Mouse (Mus musculus): ENCODE measurements around the gene Rab10. TPM values are rescaled to one million over a fixed set of nuclear protein-coding genes. Genes with fewer than 3 reads are reported as not detected.

The Rab10 gene
- polyA plus RNA-seq, 2 experiments = 28.7 to 42.1 TPM

GRCm38 (mm10) chr12:3350136-3350535 lies 40.4 kb upstream of the Rab10 start:
- ATAC-seq (ENCODE audit: insufficient read depth) = no peak

GRCm38 (mm10) chr12:3349387-3349786 lies 39.6 kb upstream of the Rab10 start:
- ATAC-seq (ENCODE audit: insufficient read depth) = no peak
- Histone ChIP-seq H3K4me2 (ENCODE audit: low read depth) (no peak overlapping the region), H3K4me3 (ENCODE audit: insufficient read depth in 1 of 2, low read depth in 2 of 2, low read length in 2 of 2) (no peak overlapping the region), H3K27ac (no peak overlapping the region), H3K9ac (replicated peaks) (no peak overlapping the region), H3K27me3 (ENCODE audit: control insufficient read depth, insufficient read depth, low read length) (no peaks in the 10 kb centered on the region), H3K9me3 (ENCODE audit: control insufficient read depth, low read length) (no peaks in the 10 kb centered on the region), H3K36me3 (replicated peaks; ENCODE audit: control insufficient read depth, insufficient read depth, low read depth) (no peaks in the 10 kb centered on the region), H3K4me1 (replicated peaks; ENCODE audit: control insufficient read depth in 2 of 2, insufficient read depth in 2 of 2, low read length in 1 of 2) (no peaks in the 10 kb centered on the region)
- TF ChIP-seq CTCF (IDR thresholded peaks at IDR 0.05; ENCODE audit: low read depth) (no peak), EP300 (IDR thresholded peaks at IDR 0.05; ENCODE audit: low read depth) (no peak)
- WGBS (ENCODE audit: insufficient replicate concordance) = 53% methylated on average over 2 of the region's 3 CpGs
- DNase-seq (ENCODE audit: low read depth in 3 of 3, low spot score in 3 of 3) = no peak

More at GRCm38 (mm10) chr12:3350136-3350535, 40.4 kb upstream of the Rab10 start:
- H3K4me3 ChIP-seq (ENCODE audit: insufficient read depth in 1 of 2, low read depth in 2 of 2, low read length in 2 of 2) = no peak overlapping the region
- H3K27me3 ChIP-seq (ENCODE audit: control insufficient read depth, insufficient read depth, low read length) = no peaks in the 10 kb centered on the region
- no peak overlapping the region for H3K4me2 ChIP-seq (ENCODE audit: low read depth)
- H3K4me1 ChIP-seq (replicated peaks; ENCODE audit: control insufficient read depth in 2 of 2, insufficient read depth in 2 of 2, low read length in 1 of 2) = no peaks in the 10 kb centered on the region
- 50% methylated on average over 5 of the region's 5 CpGs for WGBS (ENCODE audit: insufficient replicate concordance)
- no peak overlapping the region for H3K27ac ChIP-seq
- H3K9me3 ChIP-seq (ENCODE audit: control insufficient read depth, low read length) = no peaks in the 10 kb centered on the region
- H3K36me3 ChIP-seq (replicated peaks; ENCODE audit: control insufficient read depth, insufficient read depth, low read depth) = no peaks in the 10 kb centered on the region
- no peak for TF ChIP-seq EP300 (IDR thresholded peaks at IDR 0.05; ENCODE audit: low read depth)
- no peak overlapping the region for H3K9ac ChIP-seq (replicated peaks)
- DNase-seq (ENCODE audit: low read depth in 3 of 3, low spot score in 3 of 3) = no peak

- Histone ChIP-seq H3K4me3 (ENCODE audit: insufficient read depth in 1 of 2, low read depth in 2 of 2, low read length in 2 of 2) (no peak overlapping the region), H3K4me2 (ENCODE audit: low read depth) (no peak overlapping the region), H3K4me1 (replicated peaks; ENCODE audit: control insufficient read depth in 2 of 2, insufficient read depth in 2 of 2, low read length in 1 of 2) (no peaks in the 10 kb centered on the region), H3K9me3 (ENCODE audit: control insufficient read depth, low read length) (no peaks in the 10 kb centered on the region), H3K27me3 (ENCODE audit: control insufficient read depth, insufficient read depth, low read length) (no peaks in the 10 kb centered on the region), H3K27ac (no peak overlapping the region), H3K36me3 (replicated peaks; ENCODE audit: control insufficient read depth, insufficient read depth, low read depth) (no peaks in the 10 kb centered on the region), H3K9ac (replicated peaks) (no peak overlapping the region)
- DNase-seq (ENCODE audit: low read depth in 3 of 3, low spot score in 3 of 3) = no peak
- TF ChIP-seq CTCF (IDR thresholded peaks at IDR 0.05; ENCODE audit: low read depth) (no peak), EP300 (IDR thresholded peaks at IDR 0.05; ENCODE audit: low read depth) (no peak)
- no peak for ATAC-seq (ENCODE audit: insufficient read depth)
Measured at GRCm38 (mm10) chr12:3347682-3348081, 37.9 kb upstream of the Rab10 start.

- Histone ChIP-seq H3K27me3 (ENCODE audit: control insufficient read depth, insufficient read depth, low read length) (no peaks in the 10 kb centered on the region), H3K36me3 (replicated peaks; ENCODE audit: control insufficient read depth, insufficient read depth, low read depth) (no peaks in the 10 kb centered on the region), H3K4me1 (replicated peaks; ENCODE audit: control insufficient read depth in 2 of 2, insufficient read depth in 2 of 2, low read length in 1 of 2) (no peaks in the 10 kb centered on the region), H3K27ac (no peak overlapping the region), H3K4me3 (ENCODE audit: insufficient read depth in 1 of 2, low read depth in 2 of 2, low read length in 2 of 2) (no peak overlapping the region), H3K4me2 (ENCODE audit: low read depth) (no peak overlapping the region), H3K9ac (replicated peaks) (no peak overlapping the region), H3K9me3 (ENCODE audit: control insufficient read depth, low read length) (no peaks in the 10 kb centered on the region)
- ATAC-seq (ENCODE audit: insufficient read depth) = no peak
- TF ChIP-seq CTCF (IDR thresholded peaks at IDR 0.05; ENCODE audit: low read depth) = no peak
- WGBS (ENCODE audit: insufficient replicate concordance) = 70% methylated on average over 5 of the region's 5 CpGs
- DNase-seq (ENCODE audit: low read depth in 3 of 3, low spot score in 3 of 3) = no peak
Measured at GRCm38 (mm10) chr12:3345038-3345437, 35.3 kb upstream of the Rab10 start.

GRCm38 (mm10) chr12:3344155-3344554 lies 34.4 kb upstream of the Rab10 start:
- no peak overlapping the region for H3K9ac ChIP-seq (replicated peaks)
- no peak for DNase-seq (ENCODE audit: low read depth in 3 of 3, low spot score in 3 of 3)
- whole genome bisulfite sequencing (ENCODE audit: insufficient replicate concordance) = 59% methylated on average over 2 of the region's 2 CpGs

More at GRCm38 (mm10) chr12:3344155-3344554, 34.4 kb upstream of the Rab10 start:
- H3K4me1 ChIP-seq (replicated peaks; ENCODE audit: control insufficient read depth in 2 of 2, insufficient read depth in 2 of 2, low read length in 1 of 2) = no peaks in the 10 kb centered on the region
- no peaks in the 10 kb centered on the region for H3K27me3 ChIP-seq (ENCODE audit: control insufficient read depth, insufficient read depth, low read length)
- H3K4me3 ChIP-seq (ENCODE audit: insufficient read depth in 1 of 2, low read depth in 2 of 2, low read length in 2 of 2) = no peak overlapping the region
- no peaks in the 10 kb centered on the region for H3K9me3 ChIP-seq (ENCODE audit: control insufficient read depth, low read length)
- H3K36me3 ChIP-seq (replicated peaks; ENCODE audit: control insufficient read depth, insufficient read depth, low read depth) = no peaks in the 10 kb centered on the region
- no peak overlapping the region for H3K4me2 ChIP-seq (ENCODE audit: low read depth)
- TF ChIP-seq CTCF (IDR thresholded peaks at IDR 0.05; ENCODE audit: low read depth) = no peak
- no peak for TF ChIP-seq EP300 (IDR thresholded peaks at IDR 0.05; ENCODE audit: low read depth)
- H3K27ac ChIP-seq = no peak overlapping the region
- no peak for ATAC-seq (ENCODE audit: insufficient read depth)
